Mouse (Mus musculus): ENCODE measurements at regions not wholly inside any gene's neighbourhood (a gene's known extent, or its start where the extent isn't known, plus 50 kb on each side); places are given as distances from the start of the nearest gene placed in this dataset.

DNA sequence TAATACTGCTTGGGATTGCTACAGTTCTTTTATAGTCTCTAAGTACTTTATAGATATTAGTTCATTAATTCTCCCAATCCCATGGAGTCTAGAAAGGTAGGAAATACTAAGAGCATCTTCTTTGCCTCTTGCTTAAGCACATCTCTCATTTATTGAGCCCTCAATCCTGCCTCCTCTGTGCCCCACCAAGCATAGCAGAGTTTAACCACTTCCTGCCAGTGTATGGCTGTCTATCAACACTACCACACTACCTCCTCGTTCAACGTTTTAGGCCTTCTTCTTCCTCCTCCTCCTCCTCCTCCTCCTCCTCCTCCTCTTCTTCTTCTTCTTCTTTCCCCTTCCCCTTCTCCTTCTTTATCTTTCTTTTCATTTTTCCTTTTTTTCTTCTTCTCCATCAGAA is 839.1 kb downstream of the Ets1 start:
- DNase-seq (ENCODE audit: low spot score) (no peak), ATAC-seq (replicated peaks; ENCODE audit: insufficient number of reproducible peaks, low FRiP score, low TSS enrichment, low read depth) (no peak)
- H3K9me3 ChIP-seq (replicated peaks; ENCODE audit: control insufficient read depth, low read length) = no peaks in the 10 kb centered on the region
- 78% methylated on average over 2 of the region's 2 CpGs for whole genome bisulfite sequencing
- H3K9ac ChIP-seq (replicated peaks; ENCODE audit: low read length) = no peak overlapping the region
- H3K4me3 ChIP-seq (ENCODE audit: low read depth, low read length) = no peak overlapping the region
- H3K27ac ChIP-seq (replicated peaks; ENCODE audit: low read depth, low read length) = no peak overlapping the region
- no peak overlapping the region for H3K4me2 ChIP-seq (ENCODE audit: low read depth, low read length)
- no peaks in the 10 kb centered on the region for H3K4me1 ChIP-seq (ENCODE audit: control insufficient read depth, insufficient read depth, low read length)
- H3K36me3 ChIP-seq (replicated peaks; ENCODE audit: control insufficient read depth, insufficient read depth, low read depth, low read length) = no peaks in the 10 kb centered on the region
- no peaks in the 10 kb centered on the region for H3K27me3 ChIP-seq (ENCODE audit: control insufficient read depth, insufficient read depth, low read length)

DNA sequence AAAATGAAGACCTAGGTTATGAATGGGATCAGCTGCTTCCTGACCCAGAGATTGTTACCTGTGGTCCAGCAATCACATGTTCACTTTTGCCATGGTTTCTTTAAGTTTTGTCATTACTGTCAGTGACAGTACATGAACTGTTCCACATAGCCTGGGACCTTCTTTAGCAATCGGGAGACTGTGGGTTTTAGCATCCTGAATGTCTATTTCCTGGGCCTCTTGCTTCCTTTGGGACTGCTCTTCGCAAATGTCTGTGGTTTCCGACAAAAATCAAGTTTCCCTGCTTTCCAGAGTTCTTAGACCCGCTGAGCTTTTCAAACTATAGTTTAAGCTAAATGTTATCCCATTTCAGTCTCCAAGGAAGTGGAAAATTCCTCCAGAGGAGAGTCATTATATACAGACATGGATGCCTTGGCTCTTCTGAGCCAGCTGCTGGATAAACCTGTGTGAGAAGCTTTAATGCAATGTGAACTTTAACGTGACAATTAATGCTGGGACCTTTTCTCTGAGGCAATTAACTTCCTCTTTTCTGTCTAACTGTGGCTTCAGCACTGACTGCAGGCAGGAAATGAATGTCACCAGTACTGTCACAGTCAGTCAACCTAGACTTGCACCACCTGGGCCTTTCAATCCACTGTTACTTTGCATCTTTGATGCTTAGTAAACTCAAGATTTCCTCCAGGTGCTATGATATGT is 847.0 kb downstream of the Ets1 start:
- no peak overlapping the region for H3K4me3 ChIP-seq (ENCODE audit: low read depth, low read length)
- 74% methylated on average over 5 of the region's 5 CpGs for WGBS
- DNase-seq (ENCODE audit: low spot score) (no peak), ATAC-seq (replicated peaks; ENCODE audit: insufficient number of reproducible peaks, low FRiP score, low TSS enrichment, low read depth) (no peak)
- H3K4me1 ChIP-seq (ENCODE audit: control insufficient read depth, insufficient read depth, low read length) = no peaks in the 10 kb centered on the region
- H3K4me2 ChIP-seq (ENCODE audit: low read depth, low read length) = no peak overlapping the region
- H3K36me3 ChIP-seq (replicated peaks; ENCODE audit: control insufficient read depth, insufficient read depth, low read depth, low read length) = no peaks in the 10 kb centered on the region
- no peak overlapping the region for H3K9ac ChIP-seq (replicated peaks; ENCODE audit: low read length)
- no peaks in the 10 kb centered on the region for H3K27me3 ChIP-seq (ENCODE audit: control insufficient read depth, insufficient read depth, low read length)
- H3K9me3 ChIP-seq (replicated peaks; ENCODE audit: control insufficient read depth, low read length) = no peaks in the 10 kb centered on the region
- no peak overlapping the region for H3K27ac ChIP-seq (replicated peaks; ENCODE audit: low read depth, low read length)

- no peak overlapping the region for H3K4me3 ChIP-seq (ENCODE audit: low read depth, low read length)
- 78% methylated on average over 2 of the region's 2 CpGs for WGBS
These were observed 847.5 kb downstream of the Ets1 start for GRCm38 (mm10) chr9:33483541-33483846.

GRCm38 (mm10) chr9:33533101-33533810 is 897.2 kb downstream of the Ets1 start:
- Histone ChIP-seq H3K4me3 (ENCODE audit: low read depth, low read length) (no peak overlapping the region), H3K27ac (replicated peaks; ENCODE audit: low read depth, low read length) (no peak overlapping the region), H3K9me3 (replicated peaks; ENCODE audit: control insufficient read depth, low read length) (no peaks in the 10 kb centered on the region), H3K36me3 (replicated peaks; ENCODE audit: control insufficient read depth, insufficient read depth, low read depth, low read length) (no peaks in the 10 kb centered on the region), H3K4me1 (ENCODE audit: control insufficient read depth, insufficient read depth, low read length) (no peaks in the 10 kb centered on the region), H3K27me3 (ENCODE audit: control insufficient read depth, insufficient read depth, low read length) (no peaks in the 10 kb centered on the region), H3K9ac (replicated peaks; ENCODE audit: low read length) (no peak overlapping the region), H3K4me2 (ENCODE audit: low read depth, low read length) (no peak overlapping the region)
- no peak for DNase-seq (ENCODE audit: low spot score)
- no peak for ATAC-seq (replicated peaks; ENCODE audit: insufficient number of reproducible peaks, low FRiP score, low TSS enrichment, low read depth)
- 83% methylated on average over 1 of the region's 1 CpGs for WGBS

More at GRCm38 (mm10) chr9:33483541-33483846, 847.5 kb downstream of the Ets1 start:
- Histone ChIP-seq H3K27ac (replicated peaks; ENCODE audit: low read depth, low read length) (no peak overlapping the region), H3K27me3 (ENCODE audit: control insufficient read depth, insufficient read depth, low read length) (no peaks in the 10 kb centered on the region), H3K4me1 (ENCODE audit: control insufficient read depth, insufficient read depth, low read length) (no peaks in the 10 kb centered on the region), H3K9me3 (replicated peaks; ENCODE audit: control insufficient read depth, low read length) (no peaks in the 10 kb centered on the region), H3K9ac (replicated peaks; ENCODE audit: low read length) (no peak overlapping the region), H3K36me3 (replicated peaks; ENCODE audit: control insufficient read depth, insufficient read depth, low read depth, low read length) (no peaks in the 10 kb centered on the region), H3K4me2 (ENCODE audit: low read depth, low read length) (no peak overlapping the region)
- DNase-seq (ENCODE audit: low spot score) (no peak), ATAC-seq (replicated peaks; ENCODE audit: insufficient number of reproducible peaks, low FRiP score, low TSS enrichment, low read depth) (no peak)

GRCm38 (mm10) chr9:33543301-33543700 is 907.3 kb downstream of the Ets1 start:
- Histone ChIP-seq H3K27ac (replicated peaks; ENCODE audit: low read depth, low read length) (no peak overlapping the region), H3K36me3 (replicated peaks; ENCODE audit: control insufficient read depth, insufficient read depth, low read depth, low read length) (no peaks in the 10 kb centered on the region), H3K9me3 (replicated peaks; ENCODE audit: control insufficient read depth, low read length) (no peaks in the 10 kb centered on the region), H3K4me2 (ENCODE audit: low read depth, low read length) (no peak overlapping the region), H3K4me3 (ENCODE audit: low read depth, low read length) (no peak overlapping the region), H3K9ac (replicated peaks; ENCODE audit: low read length) (no peak overlapping the region), H3K27me3 (ENCODE audit: control insufficient read depth, insufficient read depth, low read length) (no peaks in the 10 kb centered on the region), H3K4me1 (ENCODE audit: control insufficient read depth, insufficient read depth, low read length) (no peaks in the 10 kb centered on the region)
- ATAC-seq (replicated peaks; ENCODE audit: insufficient number of reproducible peaks, low FRiP score, low TSS enrichment, low read depth) (no peak), DNase-seq (ENCODE audit: low spot score) (no peak)
- WGBS = 71% methylated on average over 5 of the region's 5 CpGs

DNA sequence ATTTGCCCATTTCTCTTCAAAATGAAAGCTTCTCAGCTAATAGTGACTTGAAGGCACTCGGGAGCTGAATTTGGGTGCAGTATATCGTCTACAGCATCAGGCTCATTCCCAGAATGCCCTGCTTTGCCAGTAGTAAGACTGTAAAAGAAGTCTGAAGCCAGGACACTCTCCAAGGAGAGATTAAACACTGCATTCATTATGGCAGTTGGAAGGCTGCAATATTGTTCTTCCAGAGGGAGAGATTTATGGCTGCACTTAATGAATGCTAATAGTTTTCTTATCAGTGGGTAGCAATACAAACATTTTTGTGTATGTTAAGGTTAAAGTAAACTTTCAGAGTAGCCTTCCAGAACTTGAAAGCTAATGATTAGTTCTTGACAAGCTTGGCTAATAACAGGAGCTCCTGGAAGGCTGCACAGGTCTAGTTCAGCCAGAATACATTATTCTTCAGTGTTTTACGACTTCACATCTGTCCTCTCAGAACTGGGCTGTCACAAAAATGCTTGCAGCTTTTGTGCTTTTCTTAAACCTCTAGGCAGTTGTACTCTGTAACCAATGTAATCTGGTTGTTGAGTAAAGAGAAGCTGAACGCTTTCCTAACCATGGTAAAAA is 910.2 kb downstream of the Ets1 start:
- Histone ChIP-seq H3K4me2 (ENCODE audit: low read depth, low read length) (no peak overlapping the region), H3K9ac (replicated peaks; ENCODE audit: low read length) (no peak overlapping the region), H3K9me3 (replicated peaks; ENCODE audit: control insufficient read depth, low read length) (no peaks in the 10 kb centered on the region), H3K4me3 (ENCODE audit: low read depth, low read length) (no peak overlapping the region), H3K27ac (replicated peaks; ENCODE audit: low read depth, low read length) (no peak overlapping the region), H3K4me1 (ENCODE audit: control insufficient read depth, insufficient read depth, low read length) (no peaks in the 10 kb centered on the region), H3K27me3 (ENCODE audit: control insufficient read depth, insufficient read depth, low read length) (no peaks in the 10 kb centered on the region), H3K36me3 (replicated peaks; ENCODE audit: control insufficient read depth, insufficient read depth, low read depth, low read length) (no peaks in the 10 kb centered on the region)
- WGBS = 82% methylated on average over 4 of the region's 4 CpGs
- DNase-seq (ENCODE audit: low spot score) (no peak), ATAC-seq (replicated peaks; ENCODE audit: insufficient number of reproducible peaks, low FRiP score, low TSS enrichment, low read depth) (no peak)

- Histone ChIP-seq H3K9ac (replicated peaks; ENCODE audit: low read length) (no peak overlapping the region), H3K4me1 (ENCODE audit: control insufficient read depth, insufficient read depth, low read length) (no peaks in the 10 kb centered on the region), H3K4me3 (ENCODE audit: low read depth, low read length) (no peak overlapping the region), H3K9me3 (replicated peaks; ENCODE audit: control insufficient read depth, low read length) (no peaks in the 10 kb centered on the region), H3K27ac (replicated peaks; ENCODE audit: low read depth, low read length) (no peak overlapping the region), H3K27me3 (ENCODE audit: control insufficient read depth, insufficient read depth, low read length) (no peaks in the 10 kb centered on the region), H3K4me2 (ENCODE audit: low read depth, low read length) (no peak overlapping the region), H3K36me3 (replicated peaks; ENCODE audit: control insufficient read depth, insufficient read depth, low read depth, low read length) (no peaks in the 10 kb centered on the region)
- WGBS = 93% methylated on average over 5 of the region's 5 CpGs
- DNase-seq (ENCODE audit: low spot score) = no peak
- ATAC-seq (replicated peaks; ENCODE audit: insufficient number of reproducible peaks, low FRiP score, low TSS enrichment, low read depth) = no peak
These were observed 913.4 kb downstream of the Ets1 start for GRCm38 (mm10) chr9:33549395-33549794.

- no peaks in the 10 kb centered on the region for H3K4me1 ChIP-seq (ENCODE audit: control insufficient read depth, insufficient read depth, low read length)
- WGBS = 81% methylated on average over 2 of the region's 2 CpGs
- no peak for DNase-seq (ENCODE audit: low spot score)
- H3K9ac ChIP-seq (replicated peaks; ENCODE audit: low read length) = no peak overlapping the region
- ATAC-seq (replicated peaks; ENCODE audit: insufficient number of reproducible peaks, low FRiP score, low TSS enrichment, low read depth) = no peak
- H3K4me2 ChIP-seq (ENCODE audit: low read depth, low read length) = no peak overlapping the region
- H3K4me3 ChIP-seq (ENCODE audit: low read depth, low read length) = no peak overlapping the region
- no peaks in the 10 kb centered on the region for H3K36me3 ChIP-seq (replicated peaks; ENCODE audit: control insufficient read depth, insufficient read depth, low read depth, low read length)
- no peaks in the 10 kb centered on the region for H3K9me3 ChIP-seq (replicated peaks; ENCODE audit: control insufficient read depth, low read length)
- no peak overlapping the region for H3K27ac ChIP-seq (replicated peaks; ENCODE audit: low read depth, low read length)
- H3K27me3 ChIP-seq (ENCODE audit: control insufficient read depth, insufficient read depth, low read length) = no peaks in the 10 kb centered on the region
These were observed 913.7 kb upstream of the Kirrel3 start for GRCm38 (mm10) chr9:33571990-33572389.
